In genomic region chr4:41527996-41528395, GRCm38 (mm10) we compare ENCODE assay signal across 10 mouse cellular contexts. TPM values are rescaled to one million over a fixed set of nuclear protein-coding genes. Genes with fewer than 3 reads are reported as not detected.
DNase-seq lines count a peak whose midpoint lies in the region; ATAC-seq lines count a peak whose summit lies in the region.
"Had no signal": no experiment of that assay in that cellular context is flagged by ENCODE, and none has a peak within 500 bp of the region (broad histone marks: within the 10 kb centered on the region; RNA-seq: fewer than 3 reads in every experiment).

No protein-coding gene starts in this region.

- H3K36me3 ChIP-seq in embryonic facial prominence, embryonic 14.5 days (ENCODE audit: control insufficient read depth, insufficient read depth, low read length): no peaks in the 10 kb centered on the region
- H3K36me3 ChIP-seq in embryonic facial prominence, embryonic 10.5 days (replicated peaks): no peaks in the 10 kb centered on the region
- H3K36me3 ChIP-seq in limb, embryonic 10.5 days: no peaks in the 10 kb centered on the region
- H3K36me3 ChIP-seq: limb, embryonic 12.5 days had no signal

- H3K4me3 ChIP-seq in embryonic facial prominence, embryonic 14.5 days (ENCODE audit: low read depth, low read length): no peak overlapping the region
- no peak overlapping the region for H3K4me3 ChIP-seq in embryonic facial prominence, embryonic 10.5 days
- H3K4me3 ChIP-seq in limb, embryonic 10.5 days: no peak overlapping the region
- H3K4me3 ChIP-seq: limb, embryonic 12.5 days had no signal

- H3K27me3 ChIP-seq in embryonic facial prominence, embryonic 14.5 days (replicated peaks; ENCODE audit: control insufficient read depth, insufficient read depth, low read length): 0 out of 2 replicates have a peak, but pooled peaks cover 3% of the 10 kb centered on the region
- H3K27me3 ChIP-seq in embryonic facial prominence, embryonic 10.5 days (replicated peaks; ENCODE audit: low read depth, poor library complexity, severe bottlenecking): peaks cover 17% of the 10 kb centered on the region; the same call in 1 of the 2 replicates
- peaks cover 42% of the 10 kb centered on the region; the same call in 1 of the 2 replicates for H3K27me3 ChIP-seq in limb, embryonic 10.5 days (ENCODE audit: low read depth, poor library complexity, severe bottlenecking)

- 0 out of 2 replicates have a peak, but pooled peaks have one; percentile 37 for ATAC-seq in embryonic facial prominence, embryonic 14.5 days (ENCODE audit: low read depth)
- no peak for ATAC-seq in megakaryocyte-erythroid progenitor cell, adult 5-6 weeks (replicated peaks; ENCODE audit: low FRiP score, low TSS enrichment, poor library complexity, severe bottlenecking)

- no peaks in the 10 kb centered on the region for H3K9me3 ChIP-seq in embryonic facial prominence, embryonic 14.5 days (ENCODE audit: control insufficient read depth, low read length)
- no peaks in the 10 kb centered on the region for H3K9me3 ChIP-seq in embryonic facial prominence, embryonic 10.5 days
- no peaks in the 10 kb centered on the region for H3K9me3 ChIP-seq in limb, embryonic 10.5 days (replicated peaks)
- H3K9me3 ChIP-seq: limb, embryonic 12.5 days had no signal

- WGBS in embryonic facial prominence, embryonic 14.5 days: 51% methylated on average over 8 of the region's 8 CpGs
- 61% methylated on average over 8 of the region's 8 CpGs for WGBS in embryonic facial prominence, embryonic 10.5 days
- 37% methylated on average over 8 of the region's 8 CpGs for WGBS in limb, embryonic 10.5 days

- DNase-seq in embryonic facial prominence, embryonic 14.5 days (ENCODE audit: low spot score): peak; percentile 38
- no peak for DNase-seq in embryonic facial prominence, embryonic 10.5 days (ENCODE audit: low spot score)
- peak; percentile 63 to 65 for DNase-seq in adrenal gland, postnatal 36 days
- peak; percentile 83 for DNase-seq in gastrocnemius, postnatal 25 days
- peak; percentile 46 for DNase-seq in lung, postnatal 14 days
- DNase-seq in limb, embryonic 10.5 days (ENCODE audit: low spot score): no peak
- no peak for DNase-seq in urinary bladder, postnatal 25 days (ENCODE audit: low spot score)

- H3K9ac ChIP-seq in embryonic facial prominence, embryonic 14.5 days (ENCODE audit: low read depth, low read length): no peak overlapping the region
- H3K9ac ChIP-seq: limb, embryonic 12.5 days had no signal

- no peak overlapping the region for H3K27ac ChIP-seq in embryonic facial prominence, embryonic 14.5 days (replicated peaks; ENCODE audit: low read depth, low read length)
- H3K27ac ChIP-seq in embryonic facial prominence, embryonic 10.5 days (replicated peaks): no peak overlapping the region
- H3K27ac ChIP-seq in limb, embryonic 10.5 days: no peak overlapping the region
- H3K27ac ChIP-seq: limb, embryonic 12.5 days had no signal

- H3K4me1 ChIP-seq in embryonic facial prominence, embryonic 14.5 days (ENCODE audit: control insufficient read depth, insufficient read depth, low read length): no peaks in the 10 kb centered on the region
- H3K4me1 ChIP-seq in embryonic facial prominence, embryonic 10.5 days: peaks cover 24% of the 10 kb centered on the region
- no peaks in the 10 kb centered on the region; the same call in 1 of the 2 replicates for H3K4me1 ChIP-seq in limb, embryonic 10.5 days
- H3K4me1 ChIP-seq: limb, embryonic 12.5 days had no signal

- no peak overlapping the region for H3K4me2 ChIP-seq in embryonic facial prominence, embryonic 14.5 days (ENCODE audit: low read depth, low read length)
- H3K4me2 ChIP-seq: limb, embryonic 12.5 days had no signal

RNA-seq across cellular contexts. Expression of gene 1110017D15Rik, which starts 10.9 kb away (rescaled TPM):
- 6.0 and 16.3 TPM in 2 replicates for polyA plus RNA-seq in embryonic facial prominence, embryonic 14.5 days (2014; fragmentation: Nextera tagmentation; extraction: Ambion mirVana)
- 5.3 and 6.1 TPM in 2 replicates for polyA plus RNA-seq in embryonic facial prominence, embryonic 10.5 days (2016; fragmentation: Nextera tagmentation; extraction: Ambion mirVana)
- total RNA-seq in adrenal gland, postnatal 36 days (2021): 1 to 10 TPM in 1 of 2 experiments, not detected in 1; 1.3 TPM
- not detected for total RNA-seq in gastrocnemius, postnatal 25 days (2021)
- total RNA-seq in megakaryocyte-erythroid progenitor cell, adult 5-6 weeks (2014; fragmentation: Nextera tagmentation): not detected in 2 replicates
- not detected in 2 replicates for total RNA-seq in megakaryocyte-erythroid progenitor cell, adult 5-6 weeks (2017)
- 4.3 and 7.3 TPM in 2 replicates for polyA plus RNA-seq in limb, embryonic 10.5 days (2016; fragmentation: Nextera tagmentation; extraction: Ambion mirVana)

RNA-seq across cellular contexts. Expression of gene AI464131, which starts 25.1 kb away (rescaled TPM):
- polyA plus RNA-seq in embryonic facial prominence, embryonic 14.5 days (2014; fragmentation: Nextera tagmentation; extraction: Ambion mirVana): 12.5 and 13.7 TPM in 2 replicates
- polyA plus RNA-seq in embryonic facial prominence, embryonic 10.5 days (2016; fragmentation: Nextera tagmentation; extraction: Ambion mirVana): 5.7 and 8.9 TPM in 2 replicates
- total RNA-seq in adrenal gland, postnatal 36 days (2021): 10 to 100 TPM in 1 of 2 experiments, 1 to 10 TPM in 1; 8.4 to 14.8 TPM
- total RNA-seq in gastrocnemius, postnatal 25 days (2021): 10 to 100 TPM; 59.5 to 75.2 TPM
- 0.15 TPM in 1 of 2 replicates, not detected in the other for total RNA-seq in megakaryocyte-erythroid progenitor cell, adult 5-6 weeks (2014; fragmentation: Nextera tagmentation)
- not detected in 2 replicates for total RNA-seq in megakaryocyte-erythroid progenitor cell, adult 5-6 weeks (2017)
- 3.4 and 5.2 TPM in 2 replicates for polyA plus RNA-seq in limb, embryonic 10.5 days (2016; fragmentation: Nextera tagmentation; extraction: Ambion mirVana)

RNA-seq across cellular contexts. Expression of gene Fam219a, which starts 41.3 kb away (rescaled TPM):
- polyA plus RNA-seq in embryonic facial prominence, embryonic 14.5 days (2014; fragmentation: Nextera tagmentation; extraction: Ambion mirVana): 4.0 and 4.1 TPM in 2 replicates
- polyA plus RNA-seq in embryonic facial prominence, embryonic 10.5 days (2016; fragmentation: Nextera tagmentation; extraction: Ambion mirVana): 2.0 and 2.6 TPM in 2 replicates
- total RNA-seq in adrenal gland, postnatal 36 days (2021): 10 to 100 TPM; 14.7 to 20.5 TPM
- 10 to 100 TPM; 17.1 to 17.4 TPM for total RNA-seq in gastrocnemius, postnatal 25 days (2021)
- total RNA-seq in megakaryocyte-erythroid progenitor cell, adult 5-6 weeks (2014; fragmentation: Nextera tagmentation): 1.7 and 1.9 TPM in 2 replicates
- 0.11 and 0.52 TPM in 2 replicates for total RNA-seq in megakaryocyte-erythroid progenitor cell, adult 5-6 weeks (2017)
- 1.1 and 1.9 TPM in 2 replicates for polyA plus RNA-seq in limb, embryonic 10.5 days (2016; fragmentation: Nextera tagmentation; extraction: Ambion mirVana)

RNA-seq across cellular contexts. Expression of gene Dnaic1, which starts 41.6 kb away (rescaled TPM):
- polyA plus RNA-seq in embryonic facial prominence, embryonic 14.5 days (2014; fragmentation: Nextera tagmentation; extraction: Ambion mirVana): 1.6 and 3.7 TPM in 2 replicates
- polyA plus RNA-seq in embryonic facial prominence, embryonic 10.5 days (2016; fragmentation: Nextera tagmentation; extraction: Ambion mirVana): 1.3 and 1.8 TPM in 2 replicates
- total RNA-seq in adrenal gland, postnatal 36 days (2021): not detected
- total RNA-seq in gastrocnemius, postnatal 25 days (2021): under 1 TPM; 0.43 to 0.64 TPM
- not detected in 2 replicates for total RNA-seq in megakaryocyte-erythroid progenitor cell, adult 5-6 weeks (2014; fragmentation: Nextera tagmentation)
- total RNA-seq in megakaryocyte-erythroid progenitor cell, adult 5-6 weeks (2017): not detected in 2 replicates
- polyA plus RNA-seq in limb, embryonic 10.5 days (2016; fragmentation: Nextera tagmentation; extraction: Ambion mirVana): 0.93 and 1.7 TPM in 2 replicates
- polyA plus RNA-seq: C2C12 had no signal

Comparison
In these comparisons a context has a peak if more than half of its experiments do, and no peak if none do; other contexts are left out.
1. DNase-seq: peak in embryonic facial prominence, embryonic 14.5 days (single experiment), adrenal gland, postnatal 36 days (2 of 2), gastrocnemius, postnatal 25 days (single experiment) and lung, postnatal 14 days (single experiment); none in embryonic facial prominence, embryonic 10.5 days (single experiment), limb, embryonic 10.5 days (single experiment) and urinary bladder, postnatal 25 days (single experiment).
2. RNA of gene AI464131, which starts 25.1 kb away (total RNA-seq): 59.5 to 75.2 TPM in gastrocnemius, postnatal 25 days and 8.4 to 14.8 TPM in adrenal gland, postnatal 36 days; 0.15 TPM in megakaryocyte-erythroid progenitor cell, adult 5-6 weeks; every median in the first group is over 4 times any median in the second.
3. RNA of gene Fam219a, which starts 41.3 kb away (total RNA-seq): 14.7 to 20.5 TPM in adrenal gland, postnatal 36 days and 17.1 to 17.4 TPM in gastrocnemius, postnatal 25 days; 0.11 to 1.9 TPM in megakaryocyte-erythroid progenitor cell, adult 5-6 weeks; every median in the first group is over 4 times any median in the second.